Mouse (Mus musculus) liver, embryonic 14.5 days (tissue): ENCODE measurements around the gene Odf3l2. TPM values are rescaled to one million over a fixed set of nuclear protein-coding genes. Genes with fewer than 3 reads are reported as not detected.

Source experiments
- ATAC-seq: fragments of 200-750 bp; cut with Nextera tagmentation; 2 replicates; pipeline ENCODE4 v1.8.0; 2017; ENCODE audit warnings: moderate number of reproducible peaks, mild to moderate bottlenecking, moderate library complexity; ENCODE audit not compliant: insufficient read depth
- DNase-seq, 3 experiments: peaks; one replicate each; pipeline ENCODE4 v3.0.0-alpha.2; 2012 to 2013; ENCODE audit warnings: low read depth in 3 of 3, low spot score in 3 of 3
- H3K27ac ChIP-seq: fragments of 300-500 bp; sonication (generic); 2 replicates; pipeline ENCODE4 v1.5.1; 2014; ENCODE audit warnings: moderate library complexity, mild to moderate bottlenecking, control low read depth, inconsistent platforms
- H3K27me3 ChIP-seq: fragments of 300-500 bp; sonication (generic); 2 replicates; pipeline ENCODE4 v1.6.1; 2014; ENCODE audit warnings: mild to moderate bottlenecking, low read length, moderate library complexity; ENCODE audit not compliant: control insufficient read depth, insufficient read depth
- H3K36me3 ChIP-seq: fragments of 300-500 bp; sonication (generic); replicated peaks from 2 replicates; pipeline ENCODE4 v1.6.1; 2014; ENCODE audit warnings: low read depth; ENCODE audit not compliant: control insufficient read depth, insufficient read depth
- H3K4me1 ChIP-seq, 2 experiments: fragments of 200-500 bp in 1 of 2; fragments of 300-500 bp in 1 of 2; sonication (generic) in 1 of 2; replicated peaks; 2 replicates each; pipeline ENCODE4 v1.6.1; 2012 to 2014; ENCODE audit warnings: antibody characterized with exemption in 1 of 2, inconsistent platforms in 1 of 2, low read length in 1 of 2; ENCODE audit not compliant: control insufficient read depth in 2 of 2, insufficient read depth in 2 of 2
- H3K4me2 ChIP-seq: fragments of 300-500 bp; sonication (generic); 2 replicates; pipeline ENCODE4 v1.6.1; 2014; ENCODE audit warnings: low read depth, mild to moderate bottlenecking, control low read depth, moderate library complexity
- H3K4me3 ChIP-seq, 2 experiments: fragments of 200-500 bp in 1 of 2; fragments of 300-500 bp in 1 of 2; sonication (generic) in 1 of 2; 2 replicates each; pipeline ENCODE4 v1.5.1; 2012 to 2014; ENCODE audit warnings: low read depth in 2 of 2, low read length in 2 of 2, mild to moderate bottlenecking in 2 of 2, control low read depth in 1 of 2, inconsistent platforms in 1 of 2, moderate library complexity in 1 of 2; ENCODE audit not compliant: insufficient read depth in 1 of 2
- H3K9ac ChIP-seq: fragments of 300-500 bp; sonication (generic); replicated peaks from 2 replicates; pipeline ENCODE4 v1.6.1; 2014; ENCODE audit warnings: mild to moderate bottlenecking, control low read depth, moderate library complexity
- H3K9me3 ChIP-seq: fragments of 300-500 bp; sonication (generic); 2 replicates; pipeline ENCODE4 v1.6.1; 2016; ENCODE audit warnings: low read length, mixed read lengths; ENCODE audit not compliant: control insufficient read depth
- CTCF ChIP-seq: IDR thresholded peaks from 2 replicates; pipeline ENCODE4 v1.5.1; 2016; ENCODE audit warnings: antibody characterized with exemption, low read depth, control low read depth
- EP300 ChIP-seq: IDR thresholded peaks from 2 replicates; pipeline ENCODE4 v1.6.1; 2016; ENCODE audit warnings: antibody characterized with exemption, low read depth
- WGBS: fragments of 180-500 bp; shearing (Covaris S2); extraction: QIAGEN DNeasy Blood & Tissue Kit; methylation state at CpG from one replicate; pipeline ENCODE4 v1.1.7; 2014; ENCODE audit not compliant: insufficient replicate concordance; 5-methylcytosine and 5-hydroxymethylcytosine counted together
- polyA plus RNA-seq, 2 experiments: library from polyadenylated mRNA; depleted of rRNA in 1 of 2; stranded (reverse) in 1 of 2; unstranded in 1 of 2; fragments of >200 nt; fragmentation: Nextera tagmentation in 1 of 2; extraction: Ambion mirVana in 1 of 2; gene quantifications; 2 replicates each; pipeline versions ENCODE4 v1.2.1 to v1.2.3; 2012 to 2014

Gene Odf3l2
- not detected in 2 replicates for polyA plus RNA-seq (2012; rRNA removed)
- polyA plus RNA-seq (2014; fragmentation: Nextera tagmentation; extraction: Ambion mirVana) = not detected in 2 replicates

- no peak for TF ChIP-seq CTCF
- TF ChIP-seq EP300 = no peak
- no peak within 1 kb of the TSS for H3K27ac ChIP-seq
- no peak for ATAC-seq
Measured at GRCm38 (mm10) chr10:79645711-79646110, at the start of gene Odf3l2. TSS of gene Odf3l2 (minus strand) at chr10:79645738.

GRCm38 (mm10) chr10:79694379-79694655 is 48.8 kb upstream of the Odf3l2 start:
- ATAC-seq = no peak
- H3K4me2 ChIP-seq = no peak overlapping the region

More at GRCm38 (mm10) chr10:79645711-79646110, at the start of gene Odf3l2:
- 63% methylated on average over 8 of the region's 8 CpGs for WGBS
- H3K4me3 ChIP-seq = no peak within 1 kb of the TSS
- no peaks in the 10 kb centered on the region for H3K27me3 ChIP-seq
- no peak for DNase-seq
- no peak within 1 kb of the TSS for H3K4me2 ChIP-seq
- no peak within 1 kb of the TSS for H3K9ac ChIP-seq
- H3K36me3 ChIP-seq = no peaks in the 10 kb centered on the region
- no peaks in the 10 kb centered on the region for H3K4me1 ChIP-seq
- H3K9me3 ChIP-seq = no peaks in the 10 kb centered on the region

DNA sequence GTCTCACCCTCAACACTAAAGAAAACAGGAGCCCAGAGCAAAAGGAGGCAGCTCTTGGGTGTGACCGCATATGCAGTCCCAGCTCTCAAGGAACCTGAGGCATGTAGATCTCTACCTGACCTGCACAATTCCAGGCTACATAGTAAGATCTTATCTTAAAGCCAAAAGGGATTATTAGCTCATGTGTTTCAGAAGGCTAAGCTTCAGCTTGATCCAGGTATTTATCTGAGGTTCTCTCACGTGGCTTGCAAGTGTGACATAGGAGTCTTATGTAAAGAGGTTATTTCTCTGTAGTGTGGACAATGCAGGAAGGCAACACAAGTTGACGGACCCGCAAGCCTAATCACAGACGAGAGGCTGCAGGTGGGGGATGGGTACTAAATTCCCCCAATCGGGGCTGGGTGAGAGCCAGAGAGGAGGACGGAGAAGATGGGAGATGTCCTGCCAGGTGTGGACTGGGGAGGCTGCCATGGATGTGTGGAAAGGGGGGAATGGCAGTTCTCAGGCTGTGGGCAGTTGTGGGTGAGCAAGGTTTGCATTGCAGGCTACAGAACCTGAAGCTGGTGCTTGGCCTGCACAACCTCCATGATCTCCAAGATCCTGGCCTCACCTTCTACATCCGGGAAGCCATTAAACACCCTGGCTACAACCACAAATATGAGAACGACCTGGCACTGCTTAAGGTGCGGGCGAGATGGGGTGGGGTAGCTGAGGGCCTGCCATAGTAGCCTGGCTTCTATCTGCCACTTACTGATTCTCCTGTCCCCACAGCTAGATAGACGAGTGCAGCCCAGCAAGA is 48.2 kb upstream of the Odf3l2 start:
- ATAC-seq (no peak), DNase-seq (no peak)
- no peak overlapping the region for H3K4me2 ChIP-seq
- no peaks in the 10 kb centered on the region for H3K27me3 ChIP-seq
- no peak for TF ChIP-seq EP300
- TF ChIP-seq CTCF = no peak
- H3K4me1 ChIP-seq = peaks cover 0 to 9% of the 10 kb centered on the region in 2 experiments; a peak in 2 of 4 replicates
- H3K36me3 ChIP-seq = peaks cover 2% of the 10 kb centered on the region
- no peak overlapping the region for H3K4me3 ChIP-seq
- 65% methylated on average over 12 of the region's 12 CpGs for WGBS
- no peaks in the 10 kb centered on the region; the same call in 1 of the 2 replicates for H3K9me3 ChIP-seq
- no peak overlapping the region for H3K27ac ChIP-seq
- no peak overlapping the region for H3K9ac ChIP-seq

More at GRCm38 (mm10) chr10:79694379-79694655, 48.8 kb upstream of the Odf3l2 start:
- H3K36me3 ChIP-seq = no peaks in the 10 kb centered on the region
- no peak overlapping the region for H3K9ac ChIP-seq
- no peak for TF ChIP-seq EP300
- no peak for TF ChIP-seq CTCF
- peaks cover 0 to 9% of the 10 kb centered on the region in 2 experiments; a peak in 2 of 4 replicates for H3K4me1 ChIP-seq
- H3K9me3 ChIP-seq = no peaks in the 10 kb centered on the region; the same call in 1 of the 2 replicates
- no peaks in the 10 kb centered on the region for H3K27me3 ChIP-seq
- no peak overlapping the region for H3K4me3 ChIP-seq
- no peak overlapping the region for H3K27ac ChIP-seq
- WGBS = 76% methylated on average over 6 of the region's 6 CpGs
- DNase-seq = no peak

DNA sequence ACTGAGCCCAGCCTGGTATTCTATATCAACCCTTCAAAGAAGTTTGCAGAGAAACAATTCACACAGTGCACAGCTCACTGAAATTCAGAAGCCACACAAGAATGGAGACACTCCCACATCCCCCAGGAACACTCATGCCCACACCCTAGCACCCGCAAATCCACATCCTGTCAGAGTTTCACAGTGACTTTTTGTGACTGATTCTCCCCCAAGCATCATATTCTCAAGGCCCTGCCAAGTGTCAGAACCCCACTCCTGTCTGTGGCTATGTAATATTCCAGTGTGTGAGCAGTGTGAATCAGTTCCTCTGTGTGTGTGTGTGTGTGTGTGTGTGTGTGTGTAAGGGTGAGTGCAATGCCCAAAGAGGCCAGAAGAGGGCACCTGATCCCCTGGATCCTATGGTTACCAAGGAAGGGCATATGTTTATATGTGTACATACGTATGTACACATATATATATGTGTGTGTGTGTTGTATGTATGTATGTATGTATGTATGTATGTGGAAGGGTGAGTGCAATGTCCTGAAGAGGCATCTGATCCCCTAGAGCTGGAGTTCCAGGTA is 46.5 kb upstream of the Odf3l2 start:
- TF ChIP-seq EP300 = no peak
- peak; percentile 52 for TF ChIP-seq CTCF
- Histone ChIP-seq H3K4me2 (no peak overlapping the region), H3K9ac (no peak overlapping the region), H3K36me3 (peaks cover 19% of the 10 kb centered on the region), H3K27me3 (no peaks in the 10 kb centered on the region), H3K4me3 (no peak overlapping the region), H3K4me1 (peaks cover 0 to 9% of the 10 kb centered on the region in 2 experiments; a peak in 2 of 4 replicates), H3K27ac (no peak overlapping the region), H3K9me3 (no peaks in the 10 kb centered on the region; the same call in 1 of the 2 replicates)
- whole genome bisulfite sequencing = 88% methylated on average over 2 of the region's 2 CpGs
- ATAC-seq (no peak), DNase-seq (no peak)

DNA sequence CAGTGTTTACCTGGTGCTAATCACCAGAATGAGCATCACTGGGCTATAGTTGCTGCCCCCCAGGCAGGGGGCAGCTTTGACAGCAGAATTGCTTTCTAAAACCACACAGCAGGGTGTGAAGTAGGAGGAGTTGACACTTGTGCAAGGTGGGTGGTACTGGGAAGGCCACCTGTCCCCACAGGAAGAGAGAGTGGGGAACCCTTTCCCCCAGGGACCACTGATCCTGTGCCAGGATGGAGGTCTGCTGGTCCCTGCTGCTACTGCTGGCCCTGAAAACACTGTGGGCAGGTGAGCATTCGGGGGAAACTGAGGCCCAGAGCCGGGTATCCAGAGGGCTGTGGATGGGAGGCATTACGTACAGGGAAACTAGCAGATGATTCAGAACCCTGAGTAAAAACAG is 43.6 kb upstream of the Odf3l2 start:
- peaks cover 44% of the 10 kb centered on the region for H3K36me3 ChIP-seq
- H3K4me2 ChIP-seq = no peak overlapping the region
- no peak overlapping the region for H3K4me3 ChIP-seq
- H3K27ac ChIP-seq = no peak overlapping the region
- ATAC-seq = no peak
- no peak for TF ChIP-seq EP300
- TF ChIP-seq CTCF = no peak
- no peak overlapping the region for H3K9ac ChIP-seq
- DNase-seq = no peak
- WGBS = 86% methylated on average over 3 of the region's 3 CpGs
- peaks cover 4 to 5% of the 10 kb centered on the region in 2 experiments for H3K4me1 ChIP-seq
- H3K9me3 ChIP-seq = no peaks in the 10 kb centered on the region; the same call in 1 of the 2 replicates
- no peaks in the 10 kb centered on the region for H3K27me3 ChIP-seq
